Comparison of ENCODE assay signal across 21 mouse cellular contexts in the genomic region with DNA sequence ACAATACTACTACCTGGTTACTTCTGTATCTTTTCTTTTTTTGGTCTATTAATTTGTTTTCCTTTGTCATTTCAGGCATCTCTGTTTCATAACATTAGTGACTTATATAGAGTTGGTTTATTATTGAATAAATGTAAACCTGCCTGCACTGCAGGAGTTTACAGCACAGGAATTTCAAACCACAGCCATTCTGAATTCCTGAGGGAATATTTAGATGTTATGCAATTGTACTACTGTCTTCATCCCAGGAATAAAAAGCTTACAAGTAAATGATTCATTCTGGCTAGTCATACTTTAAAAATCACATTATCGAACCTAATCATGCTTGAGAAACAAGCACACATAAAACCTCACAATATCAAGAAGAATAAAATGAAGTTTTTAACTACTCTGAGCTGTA.
"Had no signal": no experiment of that assay in that cellular context is flagged by ENCODE, and none has a peak within 500 bp of the region (broad histone marks: within the 10 kb centered on the region; RNA-seq: fewer than 3 reads in every experiment).

No protein-coding gene starts in this region.

- DNase-seq: lung, adult 2 months; lung, postnatal 14 days; lung, postnatal 36 days; retina, postnatal 1 day; right cerebral cortex, adult 18-20 months; right cerebral cortex, postnatal 25 days; right cerebral cortex, postnatal 4 days; spleen, adult 18-20 months; thymus, adult 2 months; thymus, postnatal 36 days had no signal

- H3K9ac ChIP-seq: lung, embryonic 15.5 days; midbrain, embryonic 13.5 days; midbrain, embryonic 15.5 days; neural tube, embryonic 13.5 days; neural tube, embryonic 15.5 days; stomach, embryonic 15.5 days had no signal

- H3K36me3 ChIP-seq: lung, embryonic 15.5 days; midbrain, embryonic 13.5 days; midbrain, embryonic 15.5 days; neural tube, embryonic 13.5 days; neural tube, embryonic 15.5 days; stomach, embryonic 15.5 days had no signal

- H3K27ac ChIP-seq: lung, embryonic 15.5 days; macrophage; midbrain, embryonic 13.5 days; midbrain, embryonic 15.5 days; neural tube, embryonic 13.5 days; neural tube, embryonic 15.5 days; stomach, embryonic 15.5 days; stomach, postnatal 0 days had no signal

- ATAC-seq: lung, postnatal 0 days; midbrain, embryonic 13.5 days; midbrain, embryonic 15.5 days had no signal

- H3K4me2 ChIP-seq: lung, embryonic 15.5 days; midbrain, embryonic 11.5 days; midbrain, embryonic 13.5 days; midbrain, embryonic 15.5 days; neural tube, embryonic 13.5 days; neural tube, embryonic 15.5 days; stomach, embryonic 15.5 days had no signal

- H3K4me1 ChIP-seq: megakaryocyte, embryonic 14.5 days; stomach, embryonic 15.5 days had no signal

- H3K27me3 ChIP-seq: lung, embryonic 15.5 days; megakaryocyte, embryonic 14.5 days; midbrain, embryonic 13.5 days; midbrain, embryonic 15.5 days; neural tube, embryonic 13.5 days; neural tube, embryonic 15.5 days; stomach, embryonic 15.5 days had no signal

- H3K4me3 ChIP-seq: lung, embryonic 15.5 days; megakaryocyte, embryonic 14.5 days; midbrain, embryonic 13.5 days; midbrain, embryonic 15.5 days; neural tube, embryonic 13.5 days; neural tube, embryonic 15.5 days; stomach, embryonic 15.5 days had no signal

- H3K9me3 ChIP-seq: lung, embryonic 15.5 days; megakaryocyte, embryonic 14.5 days; midbrain, embryonic 13.5 days; midbrain, embryonic 15.5 days; neural tube, embryonic 13.5 days; neural tube, embryonic 15.5 days; stomach, embryonic 15.5 days had no signal
